Comparison of ENCODE assay signal across 9 mouse cellular contexts in genomic region chr1:89606612-89607011, GRCm38 (mm10).
DNase-seq lines count a peak whose midpoint lies in the region; ATAC-seq lines count a peak whose summit lies in the region.
"Had no signal": no experiment of that assay in that cellular context is flagged by ENCODE, and none has a peak within 500 bp of the region (broad histone marks: within the 10 kb centered on the region; RNA-seq: fewer than 3 reads in every experiment).

No protein-coding gene starts in this region.

- H3K27me3 ChIP-seq in midbrain, embryonic 11.5 days (ENCODE audit: control insufficient read depth, insufficient read depth, low read length), result no peaks in the 10 kb centered on the region
- H3K27me3 ChIP-seq: Patski had no signal

- no peak overlapping the region for H3K9ac ChIP-seq in midbrain, embryonic 11.5 days (ENCODE audit: low read length)

- no peaks in the 10 kb centered on the region for H3K9me3 ChIP-seq in midbrain, embryonic 11.5 days (ENCODE audit: control insufficient read depth, low read length)

- ATAC-seq in common myeloid progenitor, adult 5-6 weeks (replicated peaks; ENCODE audit: low read depth, poor library complexity, severe bottlenecking), result peak; percentile 37
- ATAC-seq in midbrain, embryonic 11.5 days (ENCODE audit: low FRiP score), result 0 out of 2 replicates have a peak, but pooled peaks have one; percentile 54
- ATAC-seq: Patski had no signal

- 0 out of 2 replicates have a peak, but pooled peaks cover 4% of the 10 kb centered on the region for H3K36me3 ChIP-seq in midbrain, embryonic 11.5 days (ENCODE audit: control insufficient read depth, insufficient read depth, low read length)

- peak; percentile 77 to 83 for DNase-seq in heart, postnatal 10 days
- no peak for DNase-seq in heart, postnatal 25 days (ENCODE audit: low spot score)
- peak; percentile 18 for DNase-seq in T-cell, adult 2 months (ENCODE audit: low spot score)
- peak; percentile 52 to 60 for DNase-seq in gastrocnemius, postnatal 36 days
- DNase-seq in layer of hippocampus, adult 9-11 months, result peak; percentile 69
- peak; percentile 91 for DNase-seq in midbrain, embryonic 11.5 days (ENCODE audit: low spot score, missing footprints)
- DNase-seq in spleen, postnatal 36 days (ENCODE audit: low spot score in 2 of 2), result peak; percentile 6 to 11

- H3K4me3 ChIP-seq in midbrain, embryonic 11.5 days (ENCODE audit: low read depth, low read length), result no peak overlapping the region

- intact Hi-C loops in heart, postnatal 10 days (cut with DNase I), result loop anchor here (1.0 to 5.0 kb wide), 3 partner anchors 24 to 369 kb away; no protein-coding TSS in a partner anchor
- intact Hi-C loops in heart, postnatal 25 days (cut with DNase I), result loop anchor here (1.0 to 2.0 kb wide), 3 partner anchors 24 to 372 kb away; no protein-coding TSS in a partner anchor
- intact Hi-C loops in gastrocnemius, postnatal 36 days (cut with DNase I), result loop anchor here (2.0 to 5.0 kb wide), 2 partner anchors 80 to 369 kb away; no protein-coding TSS in a partner anchor

- 39% methylated on average over 5 of the region's 5 CpGs for WGBS in midbrain, embryonic 11.5 days

- no peak overlapping the region for H3K27ac ChIP-seq in midbrain, embryonic 11.5 days (ENCODE audit: low read depth, low read length)

- H3K4me2 ChIP-seq in midbrain, embryonic 11.5 days, result no peak overlapping the region

- peaks cover 5% of the 10 kb centered on the region for H3K4me1 ChIP-seq in midbrain, embryonic 11.5 days (ENCODE audit: control insufficient read depth, insufficient read depth, low read length)
